Mouse (Mus musculus) G1E-ER4 (cell line): ENCODE results near the gene Lgals8. TPM values are rescaled to one million over a fixed set of nuclear protein-coding genes. Genes with fewer than 3 reads are reported as not detected.

Source experiments
- GATA1 ChIP-seq: IDR thresholded peaks from one replicate; pipeline ENCODE4 v1.8.0; 2012; ENCODE audit warnings: low read length, inconsistent platforms
- polyA plus RNA-seq: library from polyadenylated mRNA; stranded (reverse); fragments of >175 nt; gene quantifications from 2 replicates; pipeline ENCODE4 v1.2.3, GENCODE M21; 2012

Gene Lgals8
- 3.1 and 4.6 TPM in 2 replicates for polyA plus RNA-seq

DNA sequence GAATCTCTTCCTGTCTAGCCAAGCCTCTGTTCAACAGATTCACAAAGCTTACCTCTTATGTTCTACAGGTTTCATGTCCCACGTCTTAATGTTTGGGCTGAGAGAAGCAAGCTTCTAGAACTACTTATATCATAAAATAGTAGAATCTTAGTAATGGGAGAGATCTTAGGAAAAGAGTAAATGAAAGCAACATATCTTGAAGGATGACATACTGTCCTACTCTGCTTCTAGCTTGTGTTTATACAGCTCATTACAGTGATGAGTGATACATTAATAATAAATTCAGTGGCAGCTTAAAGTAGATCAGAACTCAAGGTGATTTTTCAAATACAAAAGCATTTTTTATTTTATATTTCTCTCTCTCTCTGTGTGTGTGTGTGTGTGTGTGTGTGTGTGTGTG, at the start of gene Lgals8:
TSS of gene Lgals8 (minus strand) at position 101 of the 400 bp plus-strand sequence.
- TF ChIP-seq GATA1 = no peak

- no peak for TF ChIP-seq GATA1
These were observed 46.6 kb upstream of the Lgals8 start for GRCm38 (mm10) chr13:12511189-12511965.

DNA sequence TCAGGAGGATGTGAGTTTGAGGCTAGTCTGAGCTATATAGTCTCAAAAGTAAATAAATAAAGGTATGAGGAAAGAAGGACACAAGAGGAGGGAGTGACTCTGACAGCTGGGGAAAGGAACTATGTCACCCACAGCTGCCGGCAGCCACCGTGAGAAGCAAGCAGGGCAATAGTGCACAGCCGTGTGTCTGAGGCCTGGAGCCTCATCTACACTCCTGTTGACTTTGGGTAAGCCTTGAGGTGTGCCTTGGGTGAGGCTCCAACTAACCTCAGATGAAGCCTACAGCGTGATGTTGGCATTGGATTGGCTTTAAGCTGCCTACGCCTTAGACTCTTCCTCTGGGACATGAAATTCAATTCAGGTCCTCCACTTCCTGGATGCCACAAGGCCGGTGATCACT, 45.3 kb upstream of the Lgals8 start:
- no peak for TF ChIP-seq GATA1

GRCm38 (mm10) chr13:12507426-12507825, 42.7 kb upstream of the Lgals8 start:
- no peak for TF ChIP-seq GATA1

- no peak for TF ChIP-seq GATA1
These were observed 40.6 kb upstream of the Lgals8 start for GRCm38 (mm10) chr13:12505359-12505758.

DNA sequence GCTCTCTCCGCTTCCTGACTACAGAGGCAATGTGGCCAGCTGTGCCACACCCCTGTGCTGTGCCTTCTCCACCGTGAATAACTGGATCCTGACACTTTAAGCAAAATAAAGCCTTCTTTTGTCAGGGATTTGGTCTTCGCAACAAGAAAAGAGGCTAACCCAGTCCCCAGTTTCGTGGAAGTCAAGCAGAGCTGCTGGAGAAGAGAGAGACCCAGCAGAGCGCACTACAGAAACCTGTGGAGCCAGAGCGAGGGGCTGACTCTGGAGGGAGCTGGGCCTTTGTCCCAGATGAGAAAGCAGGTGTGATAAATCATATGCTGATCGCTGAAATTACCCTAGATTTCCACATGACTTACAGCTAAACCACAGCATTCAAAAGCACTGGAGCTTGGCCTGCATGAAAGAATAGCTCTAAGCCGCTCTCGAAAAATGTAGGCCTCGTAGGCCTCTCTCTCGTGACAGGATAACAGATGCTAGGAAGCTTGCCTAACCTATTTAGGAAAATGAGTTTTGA, 38.6 kb upstream of the Lgals8 start:
- TF ChIP-seq GATA1 = no peak

DNA sequence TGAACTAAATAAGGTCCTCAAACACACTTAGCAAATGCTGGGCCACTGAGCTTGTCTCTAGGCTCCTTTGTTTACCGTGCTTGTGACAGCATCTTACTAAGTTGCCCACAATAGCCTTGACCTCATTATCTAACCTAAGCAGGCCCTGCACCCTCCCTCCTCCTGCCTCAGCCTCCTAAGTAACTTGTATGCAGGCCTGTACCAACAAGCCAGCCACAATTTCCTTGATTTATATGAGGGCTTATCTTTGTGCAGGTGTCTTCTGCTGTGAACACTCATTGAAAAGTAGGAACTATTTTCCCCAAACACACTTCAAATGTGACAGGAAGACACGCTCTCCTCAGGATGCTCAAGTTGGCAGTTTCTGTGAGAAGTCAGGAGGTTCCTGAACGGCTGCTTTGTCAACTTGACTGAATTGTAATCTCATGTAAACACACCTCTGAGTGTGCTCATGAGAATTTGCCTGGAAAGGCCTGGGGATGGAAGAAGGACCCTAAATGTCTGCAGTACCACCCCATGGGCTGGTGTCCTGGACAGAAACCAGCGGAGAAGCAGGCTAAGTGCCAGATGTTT, 38.0 kb upstream of the Lgals8 start:
- TF ChIP-seq GATA1 = no peak

GRCm38 (mm10) chr13:12499107-12499506, 34.4 kb upstream of the Lgals8 start:
- no peak for TF ChIP-seq GATA1

DNA sequence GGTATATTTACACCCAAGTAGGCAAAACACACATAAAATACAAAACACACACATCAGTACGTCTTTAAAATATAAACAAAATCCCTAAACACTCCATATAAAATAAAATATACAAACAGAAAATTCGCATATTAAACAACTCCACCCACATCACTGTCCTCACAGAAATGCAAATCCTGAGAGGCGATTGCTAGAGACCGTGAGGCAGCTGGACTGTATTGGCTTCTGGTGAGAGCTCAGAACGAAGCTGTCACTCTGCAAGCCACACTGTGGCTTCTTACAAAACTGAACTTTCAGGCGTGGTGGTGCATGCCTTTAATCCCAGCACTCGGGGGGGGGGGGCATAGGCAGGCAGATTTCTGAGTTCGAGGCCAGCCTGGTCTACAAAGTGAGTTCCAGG, 33.1 kb upstream of the Lgals8 start:
- TF ChIP-seq GATA1 = no peak

DNA sequence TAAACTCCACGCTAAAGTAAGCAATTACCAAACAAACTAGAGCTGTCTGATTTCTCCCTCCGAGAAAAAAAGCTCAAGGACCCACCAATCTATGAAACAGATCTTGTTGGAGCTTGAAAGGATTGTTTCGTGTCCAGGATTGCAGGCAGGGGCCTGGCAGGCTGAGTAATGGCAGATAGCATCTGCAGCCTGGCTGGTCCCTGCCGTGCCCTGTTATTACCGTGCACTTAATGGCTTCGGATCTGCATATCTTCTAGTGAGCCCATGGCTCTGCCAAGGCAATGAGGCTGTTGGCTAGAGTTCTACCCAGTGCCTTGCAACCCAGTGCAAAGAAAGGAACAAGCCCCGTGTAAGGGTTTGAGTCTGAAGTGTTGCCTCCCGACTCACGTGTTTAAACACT, 30.0 kb upstream of the Lgals8 start:
- no peak for TF ChIP-seq GATA1

DNA sequence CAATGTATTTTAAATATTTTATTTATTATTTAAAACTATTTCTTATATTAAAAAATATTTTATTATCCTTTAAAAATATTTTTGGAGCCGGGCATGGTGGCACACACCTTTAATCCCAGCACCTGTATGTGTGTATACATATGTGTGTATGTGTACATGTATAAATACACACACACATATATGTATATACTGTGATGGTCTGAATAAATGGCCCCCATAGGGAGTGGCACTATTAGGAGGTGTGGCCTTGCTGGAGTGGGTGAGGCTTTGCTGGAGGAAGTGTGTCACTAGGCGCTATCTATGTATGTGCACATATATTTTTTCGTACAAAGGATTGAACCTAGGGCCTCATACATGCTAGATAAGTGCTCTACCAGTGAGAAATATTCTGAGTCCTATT, 27.8 kb upstream of the Lgals8 start:
- TF ChIP-seq GATA1 = no peak

DNA sequence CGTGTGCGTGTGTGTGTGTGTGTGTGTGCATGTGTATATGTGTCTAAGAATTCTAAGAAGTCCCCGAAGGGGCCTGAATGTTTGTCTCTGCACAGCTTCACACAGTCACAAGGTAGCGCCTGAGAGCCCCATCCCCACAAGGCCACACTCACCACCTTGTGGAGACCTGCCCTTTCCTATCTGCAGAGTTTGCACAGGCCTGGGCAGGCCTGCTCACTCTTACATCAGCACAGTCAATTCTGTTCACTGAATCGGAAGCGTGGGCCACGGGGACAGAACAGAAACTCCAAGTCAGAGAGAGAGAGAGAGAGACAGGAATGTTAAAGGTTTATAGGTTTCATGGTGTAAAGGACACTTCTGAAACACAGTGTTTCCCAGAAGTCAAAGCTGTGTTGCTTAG, 20.9 kb upstream of the Lgals8 start:
- TF ChIP-seq GATA1 = no peak

GRCm38 (mm10) chr13:12485197-12485596, 20.5 kb upstream of the Lgals8 start:
- TF ChIP-seq GATA1 = no peak

- no peak for TF ChIP-seq GATA1
These were observed 15.1 kb upstream of the Lgals8 start for GRCm38 (mm10) chr13:12479802-12480201.

- no peak for TF ChIP-seq GATA1
These were observed 13.6 kb upstream of the Lgals8 start for GRCm38 (mm10) chr13:12478301-12478700.

GRCm38 (mm10) chr13:12476886-12477285, 12.1 kb upstream of the Lgals8 start:
- TF ChIP-seq GATA1 = no peak

- TF ChIP-seq GATA1 = no peak
These were observed 10.5 kb upstream of the Lgals8 start for GRCm38 (mm10) chr13:12475239-12475638.
